10 mouse cellular contexts compared by ENCODE assay signal in the genomic region with DNA sequence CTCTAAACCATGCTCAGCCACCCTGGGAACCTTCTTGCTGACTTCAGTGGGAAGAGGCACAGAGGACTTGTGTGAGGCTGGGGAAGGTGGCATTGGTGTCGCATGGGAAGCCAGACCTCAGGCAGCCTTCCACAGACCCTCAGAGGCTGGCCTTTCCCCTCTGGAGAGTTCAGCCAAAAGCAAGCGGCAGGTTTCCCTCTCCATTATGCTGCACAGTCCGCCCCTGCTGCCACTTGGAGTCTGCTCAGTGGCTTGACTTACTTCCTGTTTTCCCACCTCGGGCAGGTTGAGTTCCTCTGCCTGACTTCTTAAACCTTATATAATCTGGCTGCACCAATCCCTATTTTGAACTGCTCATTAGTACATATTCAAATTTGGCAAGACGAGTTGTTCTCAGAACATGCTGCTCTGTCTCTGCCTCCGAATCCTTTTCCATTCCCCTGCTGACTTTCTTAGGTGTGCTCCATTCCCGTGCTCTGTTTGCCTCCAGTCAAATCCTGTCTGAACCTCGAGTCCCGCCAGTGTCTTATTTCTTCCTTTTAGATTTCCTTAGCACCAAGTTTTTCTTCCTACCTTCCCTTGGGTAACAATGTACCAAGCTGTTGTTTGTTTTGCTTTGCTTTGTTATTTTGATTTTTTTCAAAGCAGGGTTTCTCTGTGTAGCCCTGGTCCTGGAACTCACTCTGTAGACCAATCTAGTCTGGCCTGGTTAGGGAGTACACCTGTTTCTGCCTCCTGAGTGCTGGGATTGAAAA.
A peak's percentile ranks its signal among the peaks of the same experiment; 100 is the strongest.
DNase-seq lines count a peak whose midpoint lies in the region; ATAC-seq and TF ChIP-seq lines count a peak whose summit lies in the region.
"Had no signal": no experiment of that assay in that cellular context is flagged by ENCODE, and none has a peak within 500 bp of the region (broad histone marks: within the 10 kb centered on the region; RNA-seq: fewer than 3 reads in every experiment).

No protein-coding gene starts in this region.

- no peak for TF ChIP-seq CTCF in midbrain, postnatal 0 days (IDR thresholded peaks at IDR 0.05)
- TF ChIP-seq CTCF in kidney, postnatal 0 days (IDR thresholded peaks at IDR 0.05; ENCODE audit: low read depth) = no peak

- H3K4me3 ChIP-seq in midbrain, embryonic 14.5 days (replicated peaks; ENCODE audit: low read depth, low read length) = no peak overlapping the region
- H3K4me3 ChIP-seq in midbrain, postnatal 0 days (ENCODE audit: low read depth, low read length) = no peak overlapping the region
- H3K4me3 ChIP-seq in kidney, postnatal 0 days (replicated peaks; ENCODE audit: low read depth, low read length) = no peak overlapping the region
- H3K4me3 ChIP-seq in stomach, embryonic 15.5 days (replicated peaks) = no peak overlapping the region

- H3K4me2 ChIP-seq in midbrain, embryonic 14.5 days (ENCODE audit: low read length) = no peak overlapping the region
- H3K4me2 ChIP-seq in midbrain, postnatal 0 days (ENCODE audit: low read depth, low read length, poor library complexity, severe bottlenecking) = no peak overlapping the region
- peak overlapping the region; percentile 27 for H3K4me2 ChIP-seq in kidney, postnatal 0 days (ENCODE audit: low read length)
- peak overlapping the region; percentile 30; the same call in 1 of the 2 replicates for H3K4me2 ChIP-seq in stomach, embryonic 15.5 days

- peaks cover 3% of the 10 kb centered on the region; the same call in 1 of the 2 replicates for H3K4me1 ChIP-seq in midbrain, embryonic 14.5 days (ENCODE audit: control insufficient read depth, insufficient read depth, low read length)
- no peaks in the 10 kb centered on the region for H3K4me1 ChIP-seq in midbrain, postnatal 0 days (ENCODE audit: insufficient read depth, low read length)
- peaks cover 8% of the 10 kb centered on the region for H3K4me1 ChIP-seq in kidney, postnatal 0 days (replicated peaks; ENCODE audit: insufficient read depth, low read length)
- H3K4me1 ChIP-seq in stomach, embryonic 15.5 days = peaks cover 20% of the 10 kb centered on the region

- no peaks in the 10 kb centered on the region for H3K36me3 ChIP-seq in midbrain, embryonic 14.5 days (ENCODE audit: control insufficient read depth, insufficient read depth, low read length)
- H3K36me3 ChIP-seq in midbrain, postnatal 0 days (ENCODE audit: insufficient read depth, low read length) = no peaks in the 10 kb centered on the region
- no peaks in the 10 kb centered on the region for H3K36me3 ChIP-seq in kidney, postnatal 0 days (ENCODE audit: insufficient read depth, low read length)
- H3K36me3 ChIP-seq in stomach, embryonic 15.5 days = no peaks in the 10 kb centered on the region

- 0 out of 2 replicates have a peak overlapping the region, but pooled peaks have one; percentile 26 for H3K27ac ChIP-seq in midbrain, embryonic 14.5 days (replicated peaks; ENCODE audit: low read depth, low read length)
- no peak overlapping the region for H3K27ac ChIP-seq in midbrain, postnatal 0 days (ENCODE audit: low read depth, low read length)
- peak overlapping the region; percentile 71 for H3K27ac ChIP-seq in kidney, postnatal 0 days
- peak overlapping the region; percentile 60; the same call in 1 of the 2 replicates for H3K27ac ChIP-seq in stomach, embryonic 15.5 days
- H3K27ac ChIP-seq: macrophage had no signal

- no peak overlapping the region for H3K9ac ChIP-seq in midbrain, embryonic 14.5 days (replicated peaks; ENCODE audit: low read length)
- no peak overlapping the region for H3K9ac ChIP-seq in midbrain, postnatal 0 days (replicated peaks; ENCODE audit: low read length, poor library complexity, severe bottlenecking)
- no peak overlapping the region for H3K9ac ChIP-seq in kidney, postnatal 0 days (ENCODE audit: low read depth, low read length)
- no peak overlapping the region for H3K9ac ChIP-seq in stomach, embryonic 15.5 days

- ATAC-seq in midbrain, embryonic 14.5 days (ENCODE audit: low FRiP score, low TSS enrichment) = no peak
- ATAC-seq in midbrain, postnatal 0 days (ENCODE audit: low FRiP score) = no peak
- ATAC-seq in kidney, postnatal 0 days (replicated peaks; ENCODE audit: low FRiP score, low read depth) = no peak
- ATAC-seq in stomach, embryonic 15.5 days (ENCODE audit: insufficient read depth, low FRiP score, low read depth) = no peak

- H3K9me3 ChIP-seq in midbrain, embryonic 14.5 days (ENCODE audit: control insufficient read depth, low read length) = no peaks in the 10 kb centered on the region
- H3K9me3 ChIP-seq in midbrain, postnatal 0 days (ENCODE audit: low read length) = no peaks in the 10 kb centered on the region
- H3K9me3 ChIP-seq in kidney, postnatal 0 days (replicated peaks; ENCODE audit: low read length) = no peaks in the 10 kb centered on the region
- no peaks in the 10 kb centered on the region for H3K9me3 ChIP-seq in stomach, embryonic 15.5 days

- H3K27me3 ChIP-seq in midbrain, embryonic 14.5 days (ENCODE audit: control insufficient read depth, insufficient read depth, low read length) = no peaks in the 10 kb centered on the region
- no peaks in the 10 kb centered on the region for H3K27me3 ChIP-seq in midbrain, postnatal 0 days (ENCODE audit: insufficient read depth, low read length)
- H3K27me3 ChIP-seq in kidney, postnatal 0 days (ENCODE audit: insufficient read depth, low read length) = no peaks in the 10 kb centered on the region
- H3K27me3 ChIP-seq in stomach, embryonic 15.5 days (replicated peaks) = no peaks in the 10 kb centered on the region

- WGBS in midbrain, embryonic 14.5 days = 42% methylated on average over 9 of the region's 9 CpGs
- WGBS in midbrain, postnatal 0 days = 43% methylated on average over 9 of the region's 9 CpGs
- WGBS in kidney, postnatal 0 days = 42% methylated on average over 9 of the region's 9 CpGs
- 35% methylated on average over 9 of the region's 9 CpGs for WGBS in stomach, embryonic 15.5 days

- DNase-seq in adrenal gland, postnatal 10 days = peak; percentile 17
- no peak for DNase-seq in adrenal gland, postnatal 14 days
- DNase-seq in midbrain, embryonic 14.5 days = no peak
- DNase-seq in midbrain, postnatal 0 days (ENCODE audit: low spot score) = no peak
- no peak for DNase-seq in kidney, postnatal 0 days (ENCODE audit: low spot score)
- no peak for DNase-seq in cerebellum, adult 11-12 months
- DNase-seq in thymus, postnatal 36 days = no peak
- DNase-seq: right cerebral cortex, postnatal 4 days had no signal

Comparison
In these comparisons a context has a peak if more than half of its experiments do, and no peak if none do; other contexts are left out.
1. H3K4me2 ChIP-seq: peak in kidney, postnatal 0 days (single experiment) and stomach, embryonic 15.5 days (single experiment); none in midbrain, embryonic 14.5 days (single experiment) and midbrain, postnatal 0 days (single experiment).